ENCODE assay signal across 14 mouse cellular contexts in genomic region chr10:93306367-93306766, GRCm38 (mm10). TPM values are rescaled to one million over a fixed set of nuclear protein-coding genes. Genes with fewer than 3 reads are reported as not detected.
A peak's percentile ranks its signal among the peaks of the same experiment; 100 is the strongest.
DNase-seq lines count a peak whose midpoint lies in the region; ATAC-seq and TF ChIP-seq lines count a peak whose summit lies in the region.
"Had no signal": no experiment of that assay in that cellular context is flagged by ENCODE, and none has a peak within 500 bp of the region (broad histone marks: within the 10 kb centered on the region; RNA-seq: fewer than 3 reads in every experiment).

No protein-coding gene starts in this region.

- ATAC-seq in kidney, embryonic 15.5 days (replicated peaks; ENCODE audit: low FRiP score): no peak
- ATAC-seq in embryonic facial prominence, embryonic 14.5 days (ENCODE audit: low read depth): no peak
- no peak for ATAC-seq in cerebellum, adult (ENCODE audit: insufficient number of reproducible peaks, low FRiP score, low TSS enrichment)

- intact Hi-C loops in gastrocnemius, adult 2 months (cut with DNase I): no loop called here

- peak overlapping the region; percentile 80 for H3K4me2 ChIP-seq in kidney, embryonic 15.5 days
- peak overlapping the region; percentile 92 for H3K4me2 ChIP-seq in embryonic facial prominence, embryonic 14.5 days (ENCODE audit: low read depth, low read length)
- H3K4me2 ChIP-seq: liver, embryonic 15.5 days; midbrain, embryonic 12.5 days had no signal

- TF ChIP-seq CTCF in gastrocnemius, adult 2 months (IDR thresholded peaks at IDR 0.05): no peak

- no peaks in the 10 kb centered on the region for H3K36me3 ChIP-seq in kidney, embryonic 15.5 days
- H3K36me3 ChIP-seq in embryonic facial prominence, embryonic 14.5 days (ENCODE audit: control insufficient read depth, insufficient read depth, low read length): no peaks in the 10 kb centered on the region
- H3K36me3 ChIP-seq: forebrain, embryonic 10.5 days; liver, embryonic 15.5 days; midbrain, embryonic 12.5 days had no signal

- peak overlapping the region; percentile 6; the same call in 1 of the 2 replicates for H3K9ac ChIP-seq in kidney, embryonic 15.5 days
- no peak overlapping the region for H3K9ac ChIP-seq in embryonic facial prominence, embryonic 14.5 days (ENCODE audit: low read depth, low read length)
- H3K9ac ChIP-seq: liver, embryonic 15.5 days; midbrain, embryonic 12.5 days had no signal

- DNase-seq in gastrocnemius, adult 2 months: no peak
- DNase-seq in gastrocnemius, postnatal 4 days (ENCODE audit: low spot score in 2 of 2): no peak
- no peak for DNase-seq in kidney, adult 8-10 months
- peak; percentile 66 for DNase-seq in 3134 (ENCODE audit: extremely low read depth, insufficient read length, low spot score)
- DNase-seq in embryonic facial prominence, embryonic 14.5 days (ENCODE audit: low spot score): no peak
- DNase-seq in T-cell, adult 2 months (ENCODE audit: low spot score): no peak
- DNase-seq: adrenal gland, postnatal 14 days; cerebellum, adult 11 months; kidney, adult 18-20 months had no signal

- H3K27ac ChIP-seq in gastrocnemius, adult 2 months: peak overlapping the region; percentile 93
- H3K27ac ChIP-seq in kidney, embryonic 15.5 days: 0 out of 2 replicates have a peak overlapping the region, but pooled peaks have one; percentile 1
- no peak overlapping the region; the same call in 1 of the 2 replicates for H3K27ac ChIP-seq in embryonic facial prominence, embryonic 14.5 days (replicated peaks; ENCODE audit: low read depth, low read length)
- H3K27ac ChIP-seq: forebrain, embryonic 10.5 days; liver, embryonic 15.5 days; midbrain, embryonic 12.5 days had no signal

- peak overlapping the region; percentile 92 for H3K4me3 ChIP-seq in gastrocnemius, adult 2 months
- H3K4me3 ChIP-seq in kidney, embryonic 15.5 days (replicated peaks): peak overlapping the region; percentile 2; the same call in 1 of the 2 replicates
- no peak overlapping the region for H3K4me3 ChIP-seq in embryonic facial prominence, embryonic 14.5 days (ENCODE audit: low read depth, low read length)
- H3K4me3 ChIP-seq: forebrain, embryonic 10.5 days; liver, embryonic 15.5 days; midbrain, embryonic 12.5 days had no signal

- H3K9me3 ChIP-seq in kidney, embryonic 15.5 days (replicated peaks): no peaks in the 10 kb centered on the region
- no peaks in the 10 kb centered on the region for H3K9me3 ChIP-seq in embryonic facial prominence, embryonic 14.5 days (ENCODE audit: control insufficient read depth, low read length)
- H3K9me3 ChIP-seq: forebrain, embryonic 10.5 days; liver, embryonic 15.5 days; midbrain, embryonic 12.5 days had no signal

- H3K27me3 ChIP-seq in kidney, embryonic 15.5 days: no peaks in the 10 kb centered on the region
- no peaks in the 10 kb centered on the region for H3K27me3 ChIP-seq in embryonic facial prominence, embryonic 14.5 days (replicated peaks; ENCODE audit: control insufficient read depth, insufficient read depth, low read length)

- 74% methylated on average over 11 of the region's 11 CpGs for WGBS in kidney, embryonic 15.5 days
- WGBS in embryonic facial prominence, embryonic 14.5 days: 76% methylated on average over 11 of the region's 11 CpGs

- peaks cover 20% of the 10 kb centered on the region for H3K4me1 ChIP-seq in kidney, embryonic 15.5 days
- H3K4me1 ChIP-seq in embryonic facial prominence, embryonic 14.5 days (ENCODE audit: control insufficient read depth, insufficient read depth, low read length): peaks cover 15% of the 10 kb centered on the region

RNA-seq across cellular contexts. Expression of gene Elk3, which starts 4.6 kb away (rescaled TPM):
- total RNA-seq in gastrocnemius, adult 2 months (2021): 10 to 100 TPM; 11.7 to 14.2 TPM
- 10 to 100 TPM; 63.4 to 64.4 TPM for total RNA-seq in gastrocnemius, postnatal 4 days (2021)
- polyA plus RNA-seq in kidney, embryonic 15.5 days (2015; fragmentation: Nextera tagmentation; extraction: Ambion mirVana): 41.9 and 43.7 TPM in 2 replicates
- polyA plus RNA-seq in embryonic facial prominence, embryonic 14.5 days (2014; fragmentation: Nextera tagmentation; extraction: Ambion mirVana): 34.4 and 39.4 TPM in 2 replicates

Comparison
In these comparisons a context has a peak if more than half of its experiments do, and no peak if none do; other contexts are left out.
1. RNA of gene Elk3, which starts 4.6 kb away (total RNA-seq): 63.4 to 64.4 TPM in gastrocnemius, postnatal 4 days; 11.7 to 14.2 TPM in gastrocnemius, adult 2 months; every median in the first group is over 4 times any median in the second.